Mouse (Mus musculus): ENCODE results near the gene Tgm4.

Gene Tgm4

GRCm38 (mm10) chr9:123034426-123034825 is at the start of gene Tgm4:
TSS of gene Tgm4 (plus strand) at chr9:123034726.
- in situ Hi-C loops (cut with MseI, MboI) = no loop called here

DNA sequence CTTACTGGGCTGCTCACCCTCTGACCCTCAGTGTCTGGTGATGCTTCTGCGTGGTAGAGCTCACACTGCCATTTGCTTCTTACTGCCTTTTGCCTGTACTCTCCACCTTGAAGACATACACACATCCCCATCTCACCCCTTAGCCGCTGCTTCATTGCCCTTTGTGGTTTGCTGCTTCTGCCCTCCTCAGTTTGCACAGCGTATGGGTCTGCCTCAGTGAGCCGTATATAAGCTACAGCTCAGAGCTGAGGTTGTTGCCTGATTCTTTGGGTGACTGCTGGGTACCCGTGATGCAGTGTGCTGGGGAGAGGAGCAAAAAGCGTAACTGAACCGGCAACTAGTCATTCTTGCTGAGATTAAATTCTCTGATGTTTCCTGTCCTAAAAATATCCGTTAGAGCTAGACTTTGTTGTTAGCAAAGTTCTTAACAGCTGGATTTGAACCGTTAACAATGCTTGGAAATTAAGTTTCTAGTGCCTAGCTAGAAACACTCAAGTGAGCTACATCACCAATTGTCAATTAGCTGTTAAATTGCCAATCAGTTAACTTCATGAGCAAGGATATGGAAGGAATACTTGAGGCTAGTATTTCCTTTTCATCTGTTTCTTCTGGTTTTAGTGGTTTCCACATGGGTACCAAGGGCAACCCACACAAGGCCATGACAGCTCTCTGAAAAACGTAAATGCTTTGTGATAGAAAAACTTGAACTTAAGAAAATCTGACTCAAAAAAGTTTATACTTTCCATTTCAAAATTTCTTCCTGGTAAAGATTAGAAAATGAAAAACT is 35.9 kb upstream of the Tgm4 start:
- in situ Hi-C loops (cut with MseI, MboI) = no loop called here

DNA sequence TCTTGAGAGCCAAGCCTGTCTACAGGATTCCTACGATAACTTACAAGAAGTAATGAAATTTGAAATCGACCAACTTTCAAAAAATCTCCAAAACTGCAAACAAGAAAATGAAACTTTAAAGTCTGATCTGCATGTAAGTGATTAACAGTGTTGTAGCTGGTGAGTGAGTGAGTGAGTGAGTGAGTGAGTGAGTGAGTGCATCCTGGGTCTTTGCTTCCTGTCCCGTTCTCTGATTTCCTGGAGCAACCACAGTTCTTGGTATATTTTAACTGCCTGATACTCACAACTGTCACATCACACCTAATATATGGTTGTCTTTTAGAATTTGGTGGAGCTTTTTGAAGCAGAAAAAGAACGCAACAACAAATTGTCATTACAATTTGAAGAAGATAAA is 35.3 kb upstream of the Tgm4 start:
- in situ Hi-C loops (cut with MseI, MboI) = no loop called here

GRCm38 (mm10) chr9:123004718-123005117 is 29.8 kb upstream of the Tgm4 start:
- in situ Hi-C loops (cut with MseI, MboI) = no loop called here

DNA sequence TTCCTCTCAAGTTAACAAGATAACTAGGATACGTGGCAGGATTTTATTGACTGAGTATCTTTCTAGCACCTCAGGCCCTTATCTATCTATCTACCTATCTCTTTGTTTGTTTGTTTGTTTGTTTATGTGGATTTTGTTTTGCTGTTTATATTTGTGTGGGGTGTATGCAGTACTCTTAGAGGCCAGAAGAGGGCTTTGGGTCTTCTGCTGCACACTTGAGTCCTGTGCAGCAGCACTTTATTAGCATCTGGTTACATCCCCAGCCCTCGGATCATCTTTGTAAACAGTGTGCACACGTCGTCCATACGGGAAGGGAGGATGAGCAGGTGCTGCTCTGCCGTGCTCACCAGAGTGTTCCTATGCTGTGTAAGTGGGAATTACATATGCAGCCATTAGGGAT is 28.5 kb upstream of the Tgm4 start:
- in situ Hi-C loops (cut with MseI, MboI) = no loop called here

DNA sequence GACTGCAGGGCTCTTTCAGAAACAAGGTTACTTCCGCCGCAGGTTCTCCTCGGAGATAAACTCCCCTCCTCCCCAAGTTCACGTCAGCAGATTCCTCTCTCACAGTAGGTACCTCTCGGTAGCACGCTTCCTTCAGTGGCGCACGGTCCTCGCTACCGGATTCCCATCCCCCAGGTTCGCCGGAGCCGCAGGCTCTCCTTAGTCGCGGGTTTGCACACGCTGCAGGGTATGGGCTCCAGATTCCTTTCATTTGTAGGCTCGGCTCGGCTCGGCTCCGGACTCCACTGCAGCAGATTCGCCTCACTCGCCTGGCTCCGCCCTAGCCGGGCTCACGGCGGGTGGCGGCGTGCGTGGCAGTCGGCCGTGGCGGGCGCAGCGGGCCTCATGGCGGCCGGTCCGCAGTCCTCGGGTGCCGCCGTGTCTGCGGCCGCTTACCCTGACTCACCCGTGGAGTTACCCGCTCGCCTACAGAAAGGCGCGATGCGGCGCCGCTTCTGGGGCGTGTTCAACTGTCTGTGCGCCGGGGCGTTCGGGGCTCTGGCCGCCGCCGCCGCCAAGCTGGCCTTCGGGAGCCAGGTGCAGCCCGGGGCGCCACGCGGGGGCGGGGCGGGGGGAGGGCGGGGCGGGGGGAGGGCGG is 13.4 kb upstream of the Tgm4 start, which contains the start of gene Tmem42:
Gene Tmem42 (plus strand): TSS at position 332 of the 637 bp plus-strand sequence.
- in situ Hi-C loops (cut with MseI, MboI) = no loop called here

DNA sequence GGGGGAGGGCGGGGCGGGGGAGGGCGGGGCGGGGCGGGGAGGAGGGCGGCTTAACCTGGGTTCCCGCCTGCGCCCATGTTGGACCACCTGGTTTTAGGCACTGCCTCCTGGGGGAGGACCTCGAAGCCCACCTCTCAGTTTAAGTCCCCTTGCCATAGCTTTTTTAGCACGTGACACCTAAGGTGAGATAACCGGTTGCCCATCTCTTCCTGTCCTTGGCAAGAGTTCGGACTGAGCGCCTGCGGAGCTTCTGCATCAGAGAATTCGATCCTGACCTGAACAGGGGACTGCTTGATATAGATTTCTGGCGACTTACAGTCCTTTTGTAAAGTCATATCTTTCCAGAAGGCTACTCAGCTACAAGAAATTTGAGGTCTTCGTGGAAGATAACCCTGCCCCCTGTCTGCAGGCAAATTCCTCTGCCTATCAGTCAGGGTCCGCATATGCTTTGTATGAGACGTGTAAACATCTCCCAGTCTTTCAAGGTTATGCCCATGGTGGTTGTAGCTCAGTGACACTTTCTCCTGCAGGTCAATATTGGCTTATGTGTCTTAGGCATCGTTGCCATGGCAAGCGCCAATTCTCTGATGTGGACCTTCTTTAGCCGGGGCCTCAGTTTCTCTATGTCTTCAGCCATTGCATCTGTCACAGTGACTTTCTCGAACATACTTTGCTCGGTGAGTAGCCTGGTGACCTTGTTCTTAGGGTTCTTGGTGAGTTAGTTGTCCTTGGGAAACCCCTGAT is 12.7 kb upstream of the Tgm4 start:
- in situ Hi-C loops (cut with MseI, MboI) = no loop called here

DNA sequence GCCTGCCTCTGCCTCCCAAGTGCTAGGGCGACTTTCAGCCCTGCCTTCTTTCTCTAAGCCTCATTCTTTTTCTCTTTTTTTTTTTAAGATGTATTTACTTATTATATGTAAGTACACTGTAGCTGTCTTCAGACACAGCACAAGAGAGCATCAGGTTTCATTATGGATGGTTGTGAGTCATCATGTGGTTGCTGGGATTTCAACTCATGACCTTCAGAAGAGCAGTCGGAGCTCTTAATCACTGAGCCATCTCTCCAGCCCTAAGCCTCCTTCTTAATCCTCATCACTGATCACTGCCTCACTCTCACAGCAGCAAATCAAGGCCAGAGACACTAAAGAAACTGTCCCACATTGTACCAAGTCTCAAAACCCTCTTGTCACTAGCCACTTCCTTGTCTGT is 10.3 kb upstream of the Tgm4 start:
- in situ Hi-C loops (cut with MseI, MboI) = no loop called here

DNA sequence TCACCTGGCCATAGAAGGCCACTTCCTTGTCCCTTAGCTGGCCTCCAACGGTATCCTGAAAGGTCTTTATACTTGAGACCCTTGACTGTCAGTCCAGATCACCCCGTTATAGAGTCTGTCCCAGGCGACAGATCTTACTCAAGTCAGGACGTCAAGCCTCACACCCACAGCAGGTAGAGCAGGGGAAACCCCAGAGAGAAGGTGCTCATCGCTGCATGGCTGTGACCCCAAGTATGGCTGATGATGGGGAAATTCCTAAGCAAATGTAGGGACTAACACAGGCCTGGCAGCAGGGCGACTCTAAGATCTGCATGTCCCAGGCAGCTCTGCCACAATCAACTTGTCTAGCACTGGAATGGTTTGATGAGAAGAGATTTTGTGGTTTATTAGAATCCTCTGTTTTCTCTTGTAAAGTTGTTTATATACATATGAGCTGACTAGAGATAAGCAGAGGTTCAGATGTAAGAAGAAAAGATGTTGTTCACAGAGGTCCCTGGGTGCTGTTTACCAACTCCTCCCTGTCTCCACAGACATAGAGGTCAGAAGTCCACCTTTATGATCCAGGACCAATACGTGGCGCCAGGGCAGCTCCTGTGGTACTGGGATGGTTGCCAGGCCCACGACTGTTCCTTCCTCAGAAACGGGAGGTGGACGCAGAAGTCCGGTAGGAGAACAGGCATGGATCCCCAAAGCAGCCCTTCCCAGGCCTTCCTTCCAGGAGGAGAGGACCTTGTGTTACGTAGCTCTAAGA is 2.9 kb upstream of the Tgm4 start:
- in situ Hi-C loops (cut with MseI, MboI) = no loop called here

DNA sequence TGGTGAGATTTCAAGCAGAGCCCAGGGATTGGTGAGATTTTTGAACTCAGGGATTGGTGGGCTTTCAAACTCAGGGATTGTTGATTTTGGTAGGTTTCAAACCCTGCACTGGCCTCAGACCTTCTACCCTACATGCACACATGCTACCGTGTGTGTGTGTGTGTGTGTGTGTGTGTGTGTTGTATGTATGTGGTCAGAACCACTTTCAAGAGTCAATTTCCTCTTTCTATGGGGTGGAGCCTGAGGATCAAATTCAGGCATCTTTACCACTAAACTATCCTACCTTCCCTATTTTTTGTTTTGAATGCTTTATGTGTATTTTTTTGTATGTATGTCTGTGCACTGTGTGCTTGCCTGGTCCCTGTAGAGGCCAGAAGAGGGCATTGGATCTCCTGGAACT is 13.1 kb downstream of the Tgm4 start:
- in situ Hi-C loops (cut with MseI, MboI) = no loop called here

GRCm38 (mm10) chr9:123058724-123059292 is 24.3 kb downstream of the Tgm4 start:
- in situ Hi-C loops (cut with MseI, MboI) = no loop called here

GRCm38 (mm10) chr9:123060172-123060571 is 25.6 kb downstream of the Tgm4 start:
- in situ Hi-C loops (cut with MseI, MboI) = no loop called here

- in situ Hi-C loops (cut with MseI, MboI) = no loop called here
Measured at GRCm38 (mm10) chr9:123079149-123079548, 44.6 kb downstream of the Tgm4 start.

GRCm38 (mm10) chr9:123080355-123080754 is 45.8 kb downstream of the Tgm4 start:
- in situ Hi-C loops (cut with MseI, MboI) = no loop called here

GRCm38 (mm10) chr9:123080796-123081195 is 46.3 kb downstream of the Tgm4 start:
- in situ Hi-C loops (cut with MseI, MboI) = no loop called here

DNA sequence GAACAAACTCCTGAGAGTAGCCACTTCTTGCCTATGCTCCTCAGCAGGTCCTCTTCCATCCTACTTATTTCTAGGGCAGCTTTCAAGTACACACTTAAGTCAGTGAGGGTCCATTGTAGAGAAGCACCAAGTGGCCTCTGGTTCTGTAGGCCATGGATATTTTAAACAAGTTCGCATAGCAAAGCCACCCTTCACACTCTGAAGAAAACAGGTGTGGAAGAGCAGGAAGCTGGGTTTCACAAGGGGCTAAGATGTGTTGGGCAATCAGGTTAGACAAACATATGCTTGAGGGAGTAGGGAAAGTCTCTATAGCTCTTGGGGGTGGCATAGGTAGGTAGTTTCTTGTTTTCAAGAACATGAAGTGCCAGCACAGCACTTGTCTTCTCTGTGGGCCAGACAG is 50.8 kb downstream of the Tgm4 start:
- in situ Hi-C loops (cut with MseI, MboI) = no loop called here

GRCm38 (mm10) chr9:123087558-123087957 is 53.0 kb downstream of the Tgm4 start:
- in situ Hi-C loops (cut with MseI, MboI) = no loop called here

DNA sequence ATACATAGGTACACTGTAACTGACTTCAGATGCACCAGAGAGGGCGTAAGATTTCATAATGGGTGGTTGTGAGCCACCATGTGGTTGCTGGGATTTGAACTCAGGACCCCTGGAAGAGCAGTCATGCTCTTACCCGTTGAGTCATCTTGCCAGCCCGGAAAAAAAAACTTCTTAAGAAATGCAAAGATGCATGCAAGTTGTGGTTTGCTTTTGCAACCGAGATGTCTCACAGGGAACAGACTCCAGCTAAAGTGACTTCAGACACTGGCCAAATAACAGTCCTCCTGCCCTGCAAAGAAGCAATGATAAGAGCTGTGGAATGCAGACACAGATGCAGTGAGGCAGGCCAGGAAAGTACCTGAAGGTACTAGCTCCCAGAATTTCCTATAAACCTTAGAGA is 56.3 kb downstream of the Tgm4 start:
- in situ Hi-C loops (cut with MseI, MboI) = no loop called here

- in situ Hi-C loops (cut with MseI, MboI) = no loop called here
Measured at GRCm38 (mm10) chr9:123099631-123100455, 65.3 kb downstream of the Tgm4 start.

DNA sequence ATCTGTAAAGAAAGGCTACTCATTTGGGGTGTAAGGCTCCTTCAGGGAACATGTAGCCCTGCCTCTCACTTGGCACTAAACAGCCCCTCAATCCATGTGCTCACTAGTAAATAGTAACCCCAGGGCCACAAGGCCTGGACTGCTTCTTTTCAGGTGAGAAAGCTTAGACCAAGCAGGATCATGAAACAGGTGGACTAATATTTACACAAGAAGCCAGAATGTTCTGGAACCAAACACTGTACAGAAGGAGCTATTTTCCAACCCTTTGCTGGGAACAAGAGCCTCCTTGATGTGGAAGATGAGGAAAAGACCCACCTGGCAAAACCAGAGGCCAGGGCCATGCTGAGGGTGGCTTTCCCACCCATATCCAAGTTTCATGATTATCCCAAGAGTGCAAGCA is 68.9 kb downstream of the Tgm4 start:
- in situ Hi-C loops (cut with MseI, MboI) = no loop called here

- in situ Hi-C loops (cut with MseI, MboI) = no loop called here
Measured at GRCm38 (mm10) chr9:123104362-123104761, 69.8 kb downstream of the Tgm4 start.

All from mouse trophoblast stem cell (cell line).